Mouse (Mus musculus): ENCODE data around the gene Epha4. TPM values are rescaled to one million over a fixed set of nuclear protein-coding genes. Genes with fewer than 3 reads are reported as not detected.
A peak's percentile ranks its signal among the peaks of the same experiment; 100 is the strongest.

Gene Epha4
- polyA plus RNA-seq, 1 experiment from 2014 or later, result 9.6 TPM

- H3K4me2 ChIP-seq (replicated peaks; ENCODE audit: low read depth, low read length), result no peak overlapping the region
- no peak for ATAC-seq
- H3K27me3 ChIP-seq (replicated peaks; ENCODE audit: insufficient read depth, low read length), result no peaks in the 10 kb centered on the region
- TF ChIP-seq CTCF (IDR thresholded peaks at IDR 0.05) (no peak), EP300 (IDR thresholded peaks at IDR 0.05) (no peak)
- H3K4me3 ChIP-seq (ENCODE audit: low read depth, low read length), result no peak overlapping the region
- H3K4me1 ChIP-seq (ENCODE audit: insufficient read depth, low read depth, low read length), result no peaks in the 10 kb centered on the region; the same call in 1 of the 2 replicates
- no peak overlapping the region for H3K27ac ChIP-seq (ENCODE audit: low read length)
- 84% methylated on average over 13 of the region's 13 CpGs for WGBS
- H3K9ac ChIP-seq (replicated peaks; ENCODE audit: low read depth), result no peak overlapping the region
- H3K36me3 ChIP-seq (ENCODE audit: insufficient read depth, low read length), result peaks cover 3% of the 10 kb centered on the region; the same call in 1 of the 2 replicates
- DNase-seq (ENCODE audit: low spot score), result no peak
- no peaks in the 10 kb centered on the region for H3K9me3 ChIP-seq (ENCODE audit: low read length)
Measured at GRCm38 (mm10) chr1:77501363-77501933, 13.4 kb downstream of the Epha4 start.

- Histone ChIP-seq H3K27me3 (replicated peaks; ENCODE audit: insufficient read depth, low read length) (no peaks in the 10 kb centered on the region), H3K27ac (ENCODE audit: low read length) (no peak overlapping the region), H3K4me1 (ENCODE audit: insufficient read depth, low read depth, low read length) (peaks cover 4% of the 10 kb centered on the region; the same call in 1 of the 2 replicates), H3K9me3 (ENCODE audit: low read length) (no peaks in the 10 kb centered on the region), H3K4me2 (replicated peaks; ENCODE audit: low read depth, low read length) (no peak overlapping the region), H3K36me3 (ENCODE audit: insufficient read depth, low read length) (no peaks in the 10 kb centered on the region), H3K9ac (replicated peaks; ENCODE audit: low read depth) (no peak overlapping the region), H3K4me3 (ENCODE audit: low read depth, low read length) (no peak overlapping the region)
- 67% methylated on average over 4 of the region's 4 CpGs for WGBS
- DNase-seq (ENCODE audit: low spot score) (no peak), ATAC-seq (no peak)
- no peak for TF ChIP-seq CTCF (IDR thresholded peaks at IDR 0.05)
- TF ChIP-seq EP300 (IDR thresholded peaks at IDR 0.05), result no peak
Measured at GRCm38 (mm10) chr1:77497506-77497905, 17.4 kb downstream of the Epha4 start.

- ATAC-seq, result no peak
- Histone ChIP-seq H3K9ac (replicated peaks; ENCODE audit: low read depth) (no peak overlapping the region), H3K9me3 (ENCODE audit: low read length) (no peaks in the 10 kb centered on the region), H3K27me3 (replicated peaks; ENCODE audit: insufficient read depth, low read length) (no peaks in the 10 kb centered on the region), H3K4me2 (replicated peaks; ENCODE audit: low read depth, low read length) (no peak overlapping the region), H3K4me1 (ENCODE audit: insufficient read depth, low read depth, low read length) (peaks cover 4% of the 10 kb centered on the region; the same call in 1 of the 2 replicates), H3K36me3 (ENCODE audit: insufficient read depth, low read length) (no peaks in the 10 kb centered on the region), H3K4me3 (ENCODE audit: low read depth, low read length) (no peak overlapping the region), H3K27ac (ENCODE audit: low read length) (no peak overlapping the region; the same call in 1 of the 2 replicates)
- WGBS, result 40% methylated on average over 11 of the region's 11 CpGs
- TF ChIP-seq EP300 (IDR thresholded peaks at IDR 0.05) (peak; percentile 74), CTCF (IDR thresholded peaks at IDR 0.05) (no peak)
- no peak for DNase-seq (ENCODE audit: low spot score)
Measured at GRCm38 (mm10) chr1:77496468-77497181, 18.3 kb downstream of the Epha4 start.

GRCm38 (mm10) chr1:77495790-77496158 is 19.1 kb downstream of the Epha4 start:
- peaks cover 4% of the 10 kb centered on the region; the same call in 1 of the 2 replicates for H3K4me1 ChIP-seq (ENCODE audit: insufficient read depth, low read depth, low read length)
- ATAC-seq (no peak), DNase-seq (ENCODE audit: low spot score) (no peak)
- 42% methylated on average over 7 of the region's 7 CpGs for WGBS
- H3K4me2 ChIP-seq (replicated peaks; ENCODE audit: low read depth, low read length), result no peak overlapping the region
- no peaks in the 10 kb centered on the region for H3K27me3 ChIP-seq (replicated peaks; ENCODE audit: insufficient read depth, low read length)
- no peaks in the 10 kb centered on the region for H3K9me3 ChIP-seq (ENCODE audit: low read length)
- TF ChIP-seq EP300 (IDR thresholded peaks at IDR 0.05), result no peak
- no peak overlapping the region for H3K4me3 ChIP-seq (ENCODE audit: low read depth, low read length)
- H3K9ac ChIP-seq (replicated peaks; ENCODE audit: low read depth), result no peak overlapping the region
- no peaks in the 10 kb centered on the region for H3K36me3 ChIP-seq (ENCODE audit: insufficient read depth, low read length)
- no peak overlapping the region for H3K27ac ChIP-seq (ENCODE audit: low read length)

- Histone ChIP-seq H3K4me3 (ENCODE audit: low read depth, low read length) (no peak overlapping the region), H3K4me1 (ENCODE audit: insufficient read depth, low read depth, low read length) (peaks cover 4% of the 10 kb centered on the region; the same call in 1 of the 2 replicates), H3K4me2 (replicated peaks; ENCODE audit: low read depth, low read length) (no peak overlapping the region), H3K27ac (ENCODE audit: low read length) (no peak overlapping the region), H3K27me3 (replicated peaks; ENCODE audit: insufficient read depth, low read length) (no peaks in the 10 kb centered on the region), H3K36me3 (ENCODE audit: insufficient read depth, low read length) (no peaks in the 10 kb centered on the region), H3K9ac (replicated peaks; ENCODE audit: low read depth) (no peak overlapping the region), H3K9me3 (ENCODE audit: low read length) (no peaks in the 10 kb centered on the region)
- TF ChIP-seq CTCF (IDR thresholded peaks at IDR 0.05) (no peak), EP300 (IDR thresholded peaks at IDR 0.05) (no peak)
- WGBS, result 60% methylated on average over 10 of the region's 10 CpGs
- ATAC-seq (no peak), DNase-seq (ENCODE audit: low spot score) (no peak)
Measured at GRCm38 (mm10) chr1:77495030-77495789, 19.7 kb downstream of the Epha4 start.
